Mouse (Mus musculus): ENCODE results near the gene Dhrs11. TPM values are rescaled to one million over a fixed set of nuclear protein-coding genes. Genes with fewer than 3 reads are reported as not detected.

Dhrs11 gene
- total RNA-seq, 2 experiments from 2014 or later = 22.5 to 37.6 TPM

- DNase-seq = peak; percentile 69
- intact Hi-C loops (cut with DNase I; ENCODE audit: low total_unique reads) = no loop called here
These were observed 2.6 kb downstream of the Dhrs11 start for GRCm38 (mm10) chr11:84826185-84826584.

GRCm38 (mm10) chr11:84825261-84825807 is 3.5 kb downstream of the Dhrs11 start:
- intact Hi-C loops (cut with DNase I; ENCODE audit: low total_unique reads) = no loop called here

GRCm38 (mm10) chr11:84823484-84823897 is 5.3 kb downstream of the Dhrs11 start:
- intact Hi-C loops (cut with DNase I; ENCODE audit: low total_unique reads) = no loop called here
- no peak for DNase-seq

More at GRCm38 (mm10) chr11:84825261-84825807, 3.5 kb downstream of the Dhrs11 start:
- no peak for DNase-seq

GRCm38 (mm10) chr11:84822487-84822886 is 6.3 kb downstream of the Dhrs11 start:
- intact Hi-C loops (cut with DNase I; ENCODE audit: low total_unique reads) = no loop called here
- no peak for DNase-seq

- DNase-seq = no peak
- intact Hi-C loops (cut with DNase I; ENCODE audit: low total_unique reads) = no loop called here
These were observed 7.5 kb downstream of the Dhrs11 start for GRCm38 (mm10) chr11:84821131-84821770.

- peak; percentile 95 for DNase-seq
These were observed 9.7 kb downstream of the Dhrs11 start, which contains the start of gene Mrm1 for GRCm38 (mm10) chr11:84818961-84819692. TSS of gene Mrm1 (minus strand) at chr11:84819515.

GRCm38 (mm10) chr11:84818085-84818960 is 10.5 kb downstream of the Dhrs11 start:
- intact Hi-C loops (cut with DNase I; ENCODE audit: low total_unique reads) = no loop called here
- peak; percentile 78 for DNase-seq

More at GRCm38 (mm10) chr11:84818961-84819692, 9.7 kb downstream of the Dhrs11 start, which contains the start of gene Mrm1:
- intact Hi-C loops (cut with DNase I; ENCODE audit: low total_unique reads) = no loop called here

- intact Hi-C loops (cut with DNase I; ENCODE audit: low total_unique reads) = no loop called here
- DNase-seq = no peak
These were observed 11.4 kb downstream of the Dhrs11 start for GRCm38 (mm10) chr11:84817362-84817761.

GRCm38 (mm10) chr11:84813724-84814510 is 14.9 kb downstream of the Dhrs11 start:
- peak; percentile 65 for DNase-seq
- intact Hi-C loops (cut with DNase I; ENCODE audit: low total_unique reads) = loop anchor here (5.0 kb wide), 1 partner anchor 382 kb away; no protein-coding TSS in a partner anchor

- intact Hi-C loops (cut with DNase I; ENCODE audit: low total_unique reads) = no loop called here
- DNase-seq = no peak
These were observed 24.4 kb downstream of the Dhrs11 start for GRCm38 (mm10) chr11:84804373-84804772.

GRCm38 (mm10) chr11:84797627-84798353 is 31.0 kb downstream of the Dhrs11 start:
- intact Hi-C loops (cut with DNase I; ENCODE audit: low total_unique reads) = loop anchor here (5.0 kb wide), 1 partner anchor 530 kb away; no protein-coding TSS in a partner anchor
- peak; percentile 62 for DNase-seq

GRCm38 (mm10) chr11:84797026-84797425 is 31.8 kb downstream of the Dhrs11 start:
- DNase-seq = no peak
- intact Hi-C loops (cut with DNase I; ENCODE audit: low total_unique reads) = loop anchor here (5.0 kb wide), 1 partner anchor 530 kb away; no protein-coding TSS in a partner anchor

- intact Hi-C loops (cut with DNase I; ENCODE audit: low total_unique reads) = loop anchor here (5.0 kb wide), 2 partner anchors 367 to 527 kb away; no protein-coding TSS in a partner anchor
These were observed 34.2 kb downstream of the Dhrs11 start for GRCm38 (mm10) chr11:84794496-84795113.

GRCm38 (mm10) chr11:84793545-84793944 is 35.2 kb downstream of the Dhrs11 start:
- intact Hi-C loops (cut with DNase I; ENCODE audit: low total_unique reads) = loop anchor here (5.0 kb wide), 1 partner anchor 366 kb away; no protein-coding TSS in a partner anchor
- no peak for DNase-seq

More at GRCm38 (mm10) chr11:84794496-84795113, 34.2 kb downstream of the Dhrs11 start:
- DNase-seq = peak; percentile 55

- intact Hi-C loops (cut with DNase I; ENCODE audit: low total_unique reads) = loop anchor here (5.0 kb wide), 1 partner anchor 363 kb away; no protein-coding TSS in a partner anchor
- DNase-seq = no peak
These were observed 38.4 kb downstream of the Dhrs11 start for GRCm38 (mm10) chr11:84790383-84790782.

GRCm38 (mm10) chr11:84780143-84780870 is 48.5 kb downstream of the Dhrs11 start:
- DNase-seq = no peak
- intact Hi-C loops (cut with DNase I; ENCODE audit: low total_unique reads) = no loop called here

GRCm38 (mm10) chr11:84775560-84775959 is 53.2 kb downstream of the Dhrs11 start:
- intact Hi-C loops (cut with DNase I; ENCODE audit: low total_unique reads) = no loop called here

More at GRCm38 (mm10) chr11:84775560-84775959, 53.2 kb downstream of the Dhrs11 start:
- DNase-seq = no peak

Data from gastrocnemius, postnatal 14 days (tissue).